Mouse (Mus musculus) G1E (cell line): Measurements from ENCODE around the gene Med7.

Source experiments
- CTCF ChIP-seq: IDR thresholded peaks from 2 replicates; pipeline ENCODE4 v1.5.1; 2012; ENCODE audit warnings: low read depth, low read length, inconsistent platforms, mixed read lengths
- GATA1 ChIP-seq: IDR thresholded peaks from 2 replicates; pipeline ENCODE4 v1.6.1; 2012; ENCODE audit warnings: borderline replicate concordance, low read length, inconsistent platforms, mixed read lengths
- GATA2 ChIP-seq: IDR thresholded peaks from 2 replicates; pipeline ENCODE4 v1.6.1; 2012; ENCODE audit warnings: low read depth, low read length, inconsistent platforms, borderline replicate concordance
- POLR2AphosphoS5 ChIP-seq: IDR thresholded peaks from 2 replicates; pipeline ENCODE4 v1.6.1; 2012; ENCODE audit warnings: low read depth, low read length, inconsistent platforms; ENCODE audit not compliant: insufficient replicate concordance

DNA sequence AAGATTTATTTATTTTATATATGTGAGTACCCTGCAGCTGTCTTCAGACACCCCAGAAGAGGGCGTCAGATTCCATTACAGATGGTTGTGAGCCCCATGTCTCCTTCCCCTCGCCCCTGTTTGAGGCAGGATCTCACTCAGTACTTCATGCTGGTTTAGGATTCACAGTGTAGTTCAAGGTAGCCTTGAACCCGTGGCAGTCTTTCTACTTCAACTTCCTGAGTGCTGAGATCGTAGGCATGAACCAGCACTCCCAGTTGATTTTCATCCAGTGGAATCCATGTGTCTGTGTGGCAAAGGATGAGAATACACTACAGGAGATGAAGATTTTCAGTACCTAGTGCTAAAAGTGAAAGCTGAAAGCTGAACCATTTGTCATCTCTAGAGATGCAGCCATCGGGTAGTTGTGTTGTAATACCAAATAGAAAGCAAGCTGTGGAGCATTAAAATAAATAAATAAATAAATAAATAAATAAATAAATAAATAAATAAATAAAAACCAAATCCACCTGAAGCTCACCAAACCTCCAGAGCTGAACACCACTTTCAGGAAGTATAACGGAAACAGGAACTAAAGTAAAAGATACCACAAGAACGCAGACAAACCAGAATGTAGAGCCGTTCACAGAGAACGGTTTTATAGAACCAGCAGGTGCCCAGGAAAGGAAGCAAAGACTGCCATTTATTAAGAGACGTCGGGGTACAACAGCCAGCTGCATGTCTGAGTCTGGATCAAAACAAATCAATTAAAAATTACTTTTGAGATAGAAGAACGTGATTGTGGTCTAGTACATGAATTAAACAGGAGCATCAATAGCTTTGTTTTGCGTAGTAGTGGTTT is 11.1 kb downstream of the Med7 start:
- TF ChIP-seq CTCF, result no peak
- TF ChIP-seq GATA2, result no peak
- no peak for TF ChIP-seq POLR2AphosphoS5
- TF ChIP-seq GATA1, result no peak
